Comparison of ENCODE assay signal across 8 mouse cellular contexts in the genomic region with DNA sequence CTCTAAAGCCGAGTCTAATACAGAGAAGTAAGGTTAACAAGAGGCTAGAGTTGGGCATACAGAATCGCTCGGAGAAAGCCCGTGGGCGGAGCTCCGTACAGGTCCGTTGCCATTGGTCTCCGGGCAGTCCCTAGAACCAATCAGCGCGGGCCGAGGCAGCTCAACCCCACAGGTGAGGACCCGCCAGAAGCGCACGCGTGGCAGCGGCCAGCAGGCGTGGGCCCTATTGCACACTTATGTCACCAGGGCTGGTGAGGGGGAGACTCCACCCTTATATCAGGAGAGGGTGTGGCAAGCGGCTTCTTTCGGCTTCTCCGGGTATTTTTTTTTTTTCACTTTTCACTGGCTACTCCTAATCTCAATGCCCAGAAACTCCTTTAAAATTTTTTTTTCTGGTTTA. TPM values are rescaled to one million over a fixed set of nuclear protein-coding genes. Genes with fewer than 3 reads are reported as not detected.
DNase-seq lines count a peak whose midpoint lies in the region; ATAC-seq and TF ChIP-seq lines count a peak whose summit lies in the region.

No protein-coding gene starts in this region.

- H3K27me3 ChIP-seq in forebrain, postnatal 0 days (ENCODE audit: insufficient read depth, low read length): peaks cover 50% of the 10 kb centered on the region
- peaks cover 7% of the 10 kb centered on the region for H3K27me3 ChIP-seq in lung, postnatal 0 days (replicated peaks; ENCODE audit: insufficient read depth, low read length)

- intact Hi-C loops in heart, postnatal 25 days (cut with DNase I): loop anchor here (10.0 kb wide), 1 partner anchor 510 kb away; no protein-coding TSS in a partner anchor

- TF ChIP-seq EP300 in lung, postnatal 0 days (IDR thresholded peaks at IDR 0.05): no peak

- H3K4me3 ChIP-seq in forebrain, postnatal 0 days (ENCODE audit: low read depth, low read length): peak overlapping the region; percentile 33
- peak overlapping the region; percentile 12; the same call in 1 of the 2 replicates for H3K4me3 ChIP-seq in lung, postnatal 0 days (ENCODE audit: low read depth, low read length)
- H3K4me3 ChIP-seq in olfactory bulb, adult 2 months (ENCODE audit: insufficient read depth, low read depth, low read length): peak overlapping the region; percentile 15; the same call in 1 of the 2 replicates

- peak; percentile 84 for DNase-seq in ES-CJ7 (ENCODE audit: low read depth, low spot score)
- DNase-seq in cerebellum, adult 18-20 months: peak; percentile 28 to 29
- DNase-seq in forebrain, postnatal 0 days: peak; percentile 65
- DNase-seq in heart, postnatal 25 days (ENCODE audit: low spot score): peak; percentile 47
- peak; percentile 82 to 90 for DNase-seq in kidney, postnatal 4 days
- DNase-seq in lung, postnatal 0 days (ENCODE audit: low spot score): peak; percentile 73
- DNase-seq in thymus, postnatal 25 days: peak; percentile 61

- peak overlapping the region; percentile 60 for H3K4me2 ChIP-seq in forebrain, postnatal 0 days (ENCODE audit: low read depth)
- H3K4me2 ChIP-seq in lung, postnatal 0 days (replicated peaks; ENCODE audit: low read depth, low read length): peak overlapping the region; percentile 54

- H3K4me1 ChIP-seq in forebrain, postnatal 0 days (ENCODE audit: insufficient read depth): no peaks in the 10 kb centered on the region
- peaks cover 5% of the 10 kb centered on the region; the same call in 1 of the 2 replicates for H3K4me1 ChIP-seq in lung, postnatal 0 days (ENCODE audit: insufficient read depth, low read depth, low read length)
- H3K4me1 ChIP-seq in olfactory bulb, adult 2 months (ENCODE audit: control insufficient read depth, insufficient read depth, low read length): peaks cover 17% of the 10 kb centered on the region

- no peaks in the 10 kb centered on the region for H3K36me3 ChIP-seq in forebrain, postnatal 0 days (ENCODE audit: insufficient read depth)
- no peaks in the 10 kb centered on the region for H3K36me3 ChIP-seq in lung, postnatal 0 days (ENCODE audit: insufficient read depth, low read length)

- no peak for TF ChIP-seq POLR2A in olfactory bulb, adult 2 months (IDR thresholded peaks at IDR 0.05; ENCODE audit: insufficient read depth, low read depth, low read length)

- ATAC-seq in forebrain, postnatal 0 days: peak; percentile 84
- peak; percentile 93 for ATAC-seq in lung, postnatal 0 days

- H3K9ac ChIP-seq in forebrain, postnatal 0 days: no peak overlapping the region
- no peak overlapping the region for H3K9ac ChIP-seq in lung, postnatal 0 days (replicated peaks; ENCODE audit: low read depth)

- no peaks in the 10 kb centered on the region for H3K9me3 ChIP-seq in forebrain, postnatal 0 days (ENCODE audit: low read length)
- H3K9me3 ChIP-seq in lung, postnatal 0 days (ENCODE audit: low read length): no peaks in the 10 kb centered on the region

- TF ChIP-seq CTCF in forebrain, postnatal 0 days (IDR thresholded peaks at IDR 0.05; ENCODE audit: low read depth): no peak
- no peak for TF ChIP-seq CTCF in lung, postnatal 0 days (IDR thresholded peaks at IDR 0.05)
- no peak for TF ChIP-seq CTCF in olfactory bulb, adult 2 months (IDR thresholded peaks at IDR 0.05; ENCODE audit: insufficient read depth, low read depth, low read length)

- WGBS in forebrain, postnatal 0 days: 1% methylated on average over 20 of the region's 20 CpGs
- WGBS in lung, postnatal 0 days: 2% methylated on average over 20 of the region's 20 CpGs
- under 1% methylated on average over 20 of the region's 20 CpGs for WGBS in olfactory bulb, adult 2 months

- H3K27ac ChIP-seq in forebrain, postnatal 0 days (ENCODE audit: low read depth, low read length): no peak overlapping the region
- H3K27ac ChIP-seq in lung, postnatal 0 days (ENCODE audit: low read length): no peak overlapping the region
- H3K27ac ChIP-seq in olfactory bulb, adult 2 months (ENCODE audit: insufficient read depth, low read depth, low read length): no peak overlapping the region

RNA-seq across cellular contexts. Expression of a gene that starts 7.7 kb away (rescaled TPM):
- 3.5 and 4.3 TPM in 2 replicates for total RNA-seq in forebrain, postnatal 0 days (2014; rRNA removed)
- 1.1 and 1.2 TPM in 2 replicates for polyA plus RNA-seq in forebrain, postnatal 0 days (2015; fragmentation: Nextera tagmentation; extraction: Ambion mirVana)
- 1 to 10 TPM in 1 of 2 experiments, under 1 TPM in 1; 0.92 to 1.1 TPM for total RNA-seq in heart, postnatal 25 days (2021)
- 0.63 and 0.76 TPM in 2 replicates for polyA plus RNA-seq in lung, postnatal 0 days (2015; fragmentation: Nextera tagmentation; extraction: Ambion mirVana)
- polyA plus RNA-seq in olfactory bulb, adult 2 months (2012; ENCODE audit: insufficient read depth, insufficient read length, low replicate concordance, missing spikeins): not detected in 2 replicates

Comparison
In these comparisons a context has a peak if more than half of its experiments do, and no peak if none do; other contexts are left out.
1. DNase-seq: peak in every context shown above with its lines; median percentile 86 in kidney, postnatal 4 days; 84 in ES-CJ7; 73 in lung, postnatal 0 days; 65 in forebrain, postnatal 0 days; 61 in thymus, postnatal 25 days; 47 in heart, postnatal 25 days; 28 in cerebellum, adult 18-20 months.